Mouse (Mus musculus): ENCODE measurements around the gene Dhh.

DNA sequence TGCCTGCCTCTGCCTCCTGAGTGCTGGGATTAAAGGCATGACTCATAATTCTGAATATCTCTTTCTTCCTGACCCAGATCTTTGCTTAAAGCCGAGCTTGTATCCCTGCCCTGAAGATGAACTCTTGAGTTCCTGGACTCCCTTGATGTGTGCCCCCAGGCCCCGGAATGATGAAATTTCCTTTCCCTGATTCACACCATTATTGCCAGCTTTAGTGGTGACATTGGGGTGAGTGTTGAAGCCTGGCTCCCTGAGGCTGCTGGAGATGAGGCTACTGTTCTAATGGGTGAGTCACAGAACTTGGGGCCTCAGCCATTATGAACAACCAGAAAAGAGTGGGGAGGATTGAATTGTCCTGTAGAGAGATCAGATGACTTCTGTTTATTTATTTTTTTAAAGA, 43.2 kb upstream of the Dhh start:
- TF ChIP-seq CTCF (IDR thresholded peaks at IDR 0.05; ENCODE audit: control insufficient read depth, insufficient read depth, low read length) (no peak), POLR2A (IDR thresholded peaks at IDR 0.05; ENCODE audit: borderline replicate concordance, control insufficient read depth, low read depth, low read length) (no peak)
